Mouse (Mus musculus) spleen, adult 2 months (tissue): Measurements from ENCODE around the gene Rpl3.

Experiments used
- CTCF ChIP-seq: fragments of 200-500 bp; IDR thresholded peaks from 2 replicates; pipeline ENCODE4 v1.5.1; 2011; ENCODE audit warnings: mild to moderate bottlenecking, inconsistent platforms; ENCODE audit not compliant: insufficient read depth, insufficient read length, insufficient replicate concordance; ENCODE audit errors: extremely low read depth
- POLR2A ChIP-seq: fragments of 200-500 bp; IDR thresholded peaks from 2 replicates; pipeline ENCODE4 v1.6.1; 2011; ENCODE audit warnings: low read depth, low read length, inconsistent platforms

DNA sequence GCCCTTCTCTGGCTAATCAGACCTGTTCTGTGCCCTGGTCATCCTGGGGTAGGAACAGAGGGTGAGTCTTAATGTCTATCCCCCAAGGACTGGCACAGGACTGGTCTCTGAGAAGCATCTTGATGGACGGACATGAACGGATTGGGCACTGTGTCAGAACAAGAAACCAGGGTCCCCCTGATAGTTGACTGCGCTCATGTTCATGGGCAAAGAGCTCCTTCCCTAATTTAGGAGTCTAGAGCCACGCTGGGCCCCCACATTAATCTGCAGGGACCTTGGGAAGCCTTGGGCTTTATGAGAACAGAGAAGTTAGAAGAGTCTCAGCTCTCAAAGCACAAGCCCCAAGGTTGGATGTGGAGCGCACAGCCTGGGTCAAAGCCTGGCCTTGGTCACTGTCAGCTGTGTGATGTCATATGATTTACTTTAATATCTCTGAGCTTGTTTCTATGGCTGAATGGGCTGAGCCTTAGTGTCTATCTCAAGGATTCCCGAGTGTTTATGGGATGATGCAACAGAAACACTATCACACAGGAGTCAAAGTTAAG, 56.3 kb downstream of the Rpl3 start:
- TF ChIP-seq CTCF (no peak), POLR2A (no peak)
